Mouse (Mus musculus) inflammation-experienced regulatory T-cells, adult 16 weeks (primary cell): Measurements from ENCODE around the gene Gm14226. TPM values are rescaled to one million over a fixed set of nuclear protein-coding genes. Genes with fewer than 3 reads are reported as not detected.

Experiments used
- polyA plus RNA-seq: library from polyadenylated mRNA; unstranded; fragments of 100-300 nt; shearing (Covaris generic); gene quantifications from one replicate; pipeline ENCODE4 v1.2.1, GENCODE M21; 2017

Gene Gm14226
- not detected for polyA plus RNA-seq

GRCm38 (mm10) chr2:155018251-155018755, at the start of gene Gm14226:
TSS of gene Gm14226 (plus strand) at chr2:155018266.

GRCm38 (mm10) chr2:155073978-155074765, 56.1 kb downstream of the Gm14226 start, which contains the start of gene Ahcy:
TSS of gene Ahcy (minus strand) at chr2:155074497.

Other genes starting within 250 kb of the Gm14226 start
- not detected for gene Gm14214, start 248.2 kb upstream of the Gm14226 start, polyA plus RNA-seq
- 22.2 TPM for gene Raly, start 227.2 kb upstream of the Gm14226 start, polyA plus RNA-seq
- gene a, start 226.9 kb upstream of the Gm14226 start, polyA plus RNA-seq, result not detected
- gene Eif2s2, start 125.3 kb upstream of the Gm14226 start, polyA plus RNA-seq, result 56.4 TPM
- 35.6 TPM for gene Ahcy, start 56.2 kb downstream of the Gm14226 start, polyA plus RNA-seq
- 112 TPM for gene Itch, start 115.2 kb downstream of the Gm14226 start, polyA plus RNA-seq
- gene Dynlrb1, start 218.3 kb downstream of the Gm14226 start, polyA plus RNA-seq, result 304 TPM